Mouse (Mus musculus) kidney, embryonic 16.5 days (tissue): ENCODE data around the gene Slc35f6. TPM values are rescaled to one million over a fixed set of nuclear protein-coding genes. Genes with fewer than 3 reads are reported as not detected.

ENCODE experiments used
- microRNA-seq: library from miRNA; unstranded; fragments of <30 nt; microRNA quantifications from one replicate; pipeline ENCODE4, GENCODE M21; 2016
- polyA plus RNA-seq: library from polyadenylated mRNA; unstranded; fragments of >200 nt; fragmentation: Nextera tagmentation; extraction: Ambion mirVana; gene quantifications from 2 replicates; pipeline ENCODE4 v1.2.1, GENCODE M21; 2015

Gene Slc35f6
- polyA plus RNA-seq, 1 experiment from 2014 or later = 31.0 TPM

Small RNAs within 50 kb of the gene (microRNA-seq; reads per million reads assigned to microRNA genes)
- gene Mir5625 = not detected

Other genes starting within 250 kb of the Slc35f6 start
- gene Otof, start 186.0 kb upstream of the Slc35f6 start, polyA plus RNA-seq = 0.06 and 0.09 TPM in 2 replicates
- not detected in 2 replicates for gene 1700001C02Rik, start 181.9 kb upstream of the Slc35f6 start, polyA plus RNA-seq
- gene Cib4, start 102.1 kb upstream of the Slc35f6 start, polyA plus RNA-seq = not detected in 2 replicates
- gene Kcnk3, start 59.8 kb upstream of the Slc35f6 start, polyA plus RNA-seq = 2.0 and 5.5 TPM in 2 replicates
- 266 and 282 TPM in 2 replicates for gene Cenpa, start 18.8 kb downstream of the Slc35f6 start, polyA plus RNA-seq
- gene Dpysl5, start 63.6 kb downstream of the Slc35f6 start, polyA plus RNA-seq = 5.4 and 7.1 TPM in 2 replicates
- gene Mapre3, start 166.7 kb downstream of the Slc35f6 start, polyA plus RNA-seq = 22.1 and 22.7 TPM in 2 replicates
- gene Tmem214, start 220.1 kb downstream of the Slc35f6 start, polyA plus RNA-seq = 96.8 and 98.3 TPM in 2 replicates
- 23.9 and 27.1 TPM in 2 replicates for gene Agbl5, start 240.8 kb downstream of the Slc35f6 start, polyA plus RNA-seq